Mouse (Mus musculus): ENCODE data around the gene Olfr314.

- TF ChIP-seq EP300 (IDR thresholded peaks at IDR 0.05; ENCODE audit: low read depth), result no peak
- no peak for TF ChIP-seq CTCF (IDR thresholded peaks at IDR 0.05; ENCODE audit: low read depth)
These were observed 6.8 kb downstream of the Olfr314 start for GRCm38 (mm10) chr11:58789532-58789931.
